Mouse (Mus musculus) heart, adult 8-10 months (tissue): Measurements from ENCODE around the gene Kcp. TPM values are rescaled to one million over a fixed set of nuclear protein-coding genes. Genes with fewer than 3 reads are reported as not detected.

Source experiments
- total RNA-seq, 4 experiments: library from RNA; stranded (reverse); gene quantifications; 2 replicates each; pipeline ENCODE4 v1.2.4; 2022

The Kcp gene
- total RNA-seq, 4 experiments from 2014 or later: 2.0 to 4.8 (median 2.8) TPM

Other genes with a start within 250 kb of the Kcp start
- gene Hilpda, start 235.5 kb downstream of the Kcp start, total RNA-seq: 1 to 10 TPM; 3.7 to 6.7 (median 6.1) TPM
- gene Fam71f2, start 228.4 kb downstream of the Kcp start, total RNA-seq: under 1 TPM in 1 of 4 experiments, not detected in 3; 0.59 TPM
- not detected for gene Fam71f1, start 188.8 kb downstream of the Kcp start, total RNA-seq
- gene Calu, start 159.9 kb downstream of the Kcp start, total RNA-seq: 100 to 1,000 TPM; 230 to 251 (median 234) TPM
- under 1 TPM in 2 of 4 experiments, not detected in 2; 0.22 to 0.79 TPM for gene Opn1sw, start 119.5 kb downstream of the Kcp start, total RNA-seq
- gene Ccdc136, start 111.6 kb downstream of the Kcp start, total RNA-seq: 1 to 10 TPM; 1.1 to 2.9 (median 2.5) TPM
- gene Flnc, start 74.7 kb downstream of the Kcp start, total RNA-seq: 100 to 1,000 TPM; 195 to 305 (median 272) TPM
- gene Atp6v1f, start 40.2 kb downstream of the Kcp start, total RNA-seq: 100 to 1,000 TPM; 128 to 134 (median 131) TPM
- gene Atp6v1fnb, start 36.5 kb downstream of the Kcp start, total RNA-seq: not detected
- gene Irf5, start 18.7 kb upstream of the Kcp start, total RNA-seq: 1 to 10 TPM; 2.0 to 4.0 (median 2.4) TPM
- gene Tnpo3, start 101.9 kb upstream of the Kcp start, total RNA-seq: 10 to 100 TPM; 42.9 to 50.8 (median 46.4) TPM
- 1 to 10 TPM; 2.0 to 2.7 (median 2.3) TPM for gene Tspan33, start 186.3 kb upstream of the Kcp start, total RNA-seq
- 1 to 10 TPM; 6.9 to 9.2 (median 7.7) TPM for gene Smo, start 227.6 kb upstream of the Kcp start, total RNA-seq